Mouse (Mus musculus) urinary bladder, postnatal 25 days (tissue): Measurements from ENCODE around the gene Eepd1.

Experiments
- DNase-seq: peaks from one replicate; pipeline ENCODE4 v3.0.0; 2022; ENCODE audit warnings: low spot score

Gene Eepd1

GRCm38 (mm10) chr9:25578674-25579596, 97.6 kb downstream of the Eepd1 start:
- DNase-seq, result no peak

- no peak for DNase-seq
These were observed 102.3 kb downstream of the Eepd1 start for GRCm38 (mm10) chr9:25583621-25584020.

DNA sequence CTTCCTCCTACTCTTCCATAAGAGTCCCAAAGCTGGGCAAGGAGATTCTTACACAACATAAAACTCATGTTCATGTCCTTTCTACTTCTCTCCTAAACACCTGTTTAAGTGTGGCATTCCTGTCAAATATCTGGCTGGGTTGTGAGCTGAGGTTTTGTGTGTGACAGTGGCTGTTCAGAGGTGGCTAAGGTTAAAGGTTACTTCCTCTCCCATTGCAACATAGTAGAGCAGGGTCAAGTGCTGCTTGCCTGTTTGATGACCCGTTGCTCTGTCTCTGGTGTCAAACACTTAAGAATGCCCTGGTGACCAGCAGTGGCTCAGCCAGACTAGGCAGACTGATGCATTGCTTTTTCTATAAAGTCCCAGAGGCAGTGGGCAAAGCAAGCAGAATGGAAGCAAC, 104.3 kb downstream of the Eepd1 start:
- DNase-seq, result no peak

DNA sequence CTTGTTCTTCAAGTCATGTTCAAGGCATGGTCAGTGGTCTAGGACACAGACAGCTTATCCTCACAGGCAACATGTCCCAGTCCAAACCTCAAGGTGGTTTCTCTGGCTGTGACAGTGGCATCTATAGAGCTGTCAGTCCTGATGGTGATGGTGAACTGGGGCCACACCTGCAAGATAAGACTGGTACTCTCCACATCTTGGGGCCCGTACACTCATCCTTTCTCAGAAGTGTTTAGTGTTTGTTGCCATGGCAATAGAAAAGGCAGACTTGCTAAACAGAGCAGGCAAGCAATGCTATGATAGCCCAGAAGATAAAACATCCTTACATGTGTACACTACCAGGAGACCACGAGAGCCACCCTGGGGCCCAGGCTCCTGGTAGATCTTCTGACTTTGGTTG, 107.2 kb downstream of the Eepd1 start:
- DNase-seq, result no peak

- DNase-seq, result no peak
These were observed 109.4 kb downstream of the Eepd1 start for GRCm38 (mm10) chr9:25590740-25591139.

DNA sequence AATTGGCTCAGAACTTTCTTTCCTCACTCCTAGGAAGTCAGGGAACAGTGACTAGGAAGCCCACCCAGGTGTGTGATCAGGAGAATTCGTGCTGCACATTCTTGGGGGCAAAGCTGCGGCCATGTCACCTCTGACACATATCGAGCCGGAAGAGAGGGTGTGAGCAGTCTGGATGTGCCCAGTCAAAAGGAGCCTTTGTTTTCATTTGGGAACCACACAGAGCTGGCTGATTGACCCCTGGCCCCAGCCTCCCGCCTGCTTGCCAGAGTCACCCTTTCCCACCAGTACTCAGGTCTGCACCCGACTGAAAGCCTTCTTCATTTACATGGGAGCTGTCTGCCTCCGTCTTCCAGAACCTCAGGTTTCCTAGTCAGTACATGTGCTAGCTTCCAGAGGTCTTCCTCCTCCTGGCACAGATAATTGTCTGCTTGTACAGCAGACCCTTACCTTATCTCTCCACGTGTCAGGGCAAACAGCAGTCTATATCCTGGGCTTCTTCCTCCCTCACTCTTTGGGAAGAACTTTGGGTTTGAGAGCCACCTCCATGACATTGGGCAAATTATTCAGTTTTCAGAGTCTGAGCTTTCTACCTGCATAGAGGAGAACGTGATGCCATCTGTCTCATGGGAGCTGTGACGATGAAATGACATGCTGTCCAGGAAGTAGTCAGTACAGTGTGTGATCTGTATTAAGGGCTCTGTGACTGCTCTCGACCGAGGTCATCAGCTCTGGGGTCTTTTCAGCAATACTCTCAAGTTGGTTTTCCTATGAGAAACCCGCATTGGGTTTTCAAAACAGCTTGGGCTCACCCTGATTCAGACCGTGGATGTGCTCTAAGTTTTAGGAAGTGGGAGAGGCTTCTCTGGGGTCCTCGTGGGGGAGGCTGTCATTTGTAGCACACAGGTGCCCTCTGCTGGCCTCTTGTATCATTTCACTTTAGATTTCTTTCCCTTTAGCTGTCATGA, 110.3 kb downstream of the Eepd1 start:
- peak; percentile 40 for DNase-seq

DNA sequence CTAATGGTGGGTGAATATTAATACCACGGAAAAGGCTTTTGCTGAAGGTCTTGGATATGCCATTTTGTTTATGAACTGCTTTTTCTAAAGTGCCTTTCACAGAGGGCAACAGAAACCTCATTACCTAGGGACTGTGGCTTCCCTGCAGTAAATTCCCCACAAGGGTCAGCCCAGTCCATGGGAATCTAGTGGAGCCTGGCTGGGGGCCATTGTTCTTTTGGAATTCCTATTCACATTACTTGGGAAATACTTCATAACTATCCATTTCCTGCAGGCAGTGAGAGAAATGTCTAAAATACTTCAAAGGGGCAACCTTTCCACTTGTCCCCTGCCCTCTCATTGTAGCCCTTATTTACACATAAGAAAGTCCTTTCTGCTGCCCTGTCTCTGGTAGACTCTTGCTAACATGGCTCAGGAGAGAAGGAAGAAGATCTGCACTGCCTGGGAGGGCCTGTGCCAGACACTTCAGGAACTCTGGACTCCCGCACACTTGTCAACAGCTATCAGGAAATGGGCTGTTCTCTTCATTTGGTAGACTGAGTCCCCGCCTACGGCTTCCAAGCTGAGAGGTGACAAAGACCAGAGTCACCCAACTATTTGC, 111.1 kb downstream of the Eepd1 start:
- DNase-seq, result no peak

DNA sequence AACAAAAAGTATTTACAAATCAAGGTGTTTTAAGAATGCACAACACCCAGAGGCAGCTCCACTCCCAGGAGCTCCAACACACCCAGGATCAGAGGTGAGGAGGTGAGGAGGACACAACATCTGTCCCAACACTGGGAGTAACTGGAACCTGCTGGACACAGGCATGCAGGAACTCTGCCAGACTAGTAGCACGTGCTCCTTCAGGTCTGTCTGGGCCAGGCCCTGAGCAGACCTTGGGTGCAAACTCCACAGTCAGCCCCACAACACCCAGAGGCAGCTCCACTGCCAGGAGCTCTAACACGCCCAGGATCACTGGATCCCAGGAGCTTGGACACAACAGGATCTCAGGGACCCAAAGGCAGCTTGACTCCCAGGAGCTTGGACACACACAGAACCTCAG, 143.4 kb downstream of the Eepd1 start:
- DNase-seq, result no peak

DNA sequence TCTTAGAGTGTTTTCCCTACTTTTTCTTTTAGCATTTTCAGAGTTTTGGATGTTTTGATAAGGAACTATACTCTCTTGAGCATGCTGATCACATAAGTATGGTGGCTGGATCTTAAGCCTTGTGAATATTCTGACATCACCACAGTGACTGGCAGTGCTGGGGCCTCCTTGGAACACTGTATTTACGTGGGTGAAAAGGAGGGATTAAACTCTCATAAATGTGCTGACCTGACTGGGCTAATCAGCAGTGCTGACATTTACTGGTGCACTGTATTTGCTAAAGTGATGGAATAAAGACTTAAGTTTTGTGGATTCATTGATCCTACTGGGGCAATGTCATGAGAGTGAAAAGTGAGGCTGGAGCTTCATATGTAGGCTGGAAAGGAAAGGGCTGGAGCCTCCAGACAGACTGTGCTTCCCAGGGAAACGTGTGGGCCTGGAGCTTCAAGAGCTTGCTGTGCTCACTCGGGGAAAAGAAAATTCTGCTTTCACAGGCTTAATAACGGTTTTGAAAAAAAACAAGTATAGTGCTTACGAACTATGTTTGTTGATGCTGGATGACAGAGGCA, 148.3 kb downstream of the Eepd1 start:
- DNase-seq, result no peak
